Mouse (Mus musculus) liver, embryonic 12.5 days (tissue): ENCODE data around the gene Dpm1. TPM values are rescaled to one million over a fixed set of nuclear protein-coding genes. Genes with fewer than 3 reads are reported as not detected.

ENCODE experiments used
- microRNA-seq: library from miRNA; unstranded; fragments of <30 nt; microRNA quantifications from one replicate; pipeline ENCODE4, GENCODE M21; 2017
- polyA plus RNA-seq: library from polyadenylated mRNA; unstranded; fragments of >200 nt; fragmentation: Nextera tagmentation; extraction: Ambion mirVana; gene quantifications from 2 replicates; pipeline ENCODE4 v1.2.1, GENCODE M21; 2016

The Dpm1 gene
- polyA plus RNA-seq, 1 experiment from 2014 or later: 94.0 TPM

Small RNAs within 50 kb of the gene (microRNA-seq; reads per million reads assigned to microRNA genes)
- not detected for gene Gm24561

Other genes starting within 250 kb of the Dpm1 start
- 2.4 and 2.9 TPM in 2 replicates for gene Ripor3, start 220.0 kb downstream of the Dpm1 start, polyA plus RNA-seq
- 4.5 and 4.9 TPM in 2 replicates for gene Pard6b, start 149.6 kb downstream of the Dpm1 start, polyA plus RNA-seq
- gene Adnp, start 23.5 kb downstream of the Dpm1 start, polyA plus RNA-seq: 7.7 and 8.6 TPM in 2 replicates
- 6.4 and 7.3 TPM in 2 replicates for gene Gm20716, start 227 bp downstream of the Dpm1 start, polyA plus RNA-seq
- 8.9 and 9.4 TPM in 2 replicates for gene Mocs3, start within 50 bp of the Dpm1 start, polyA plus RNA-seq
- gene Kcng1, start 51.1 kb upstream of the Dpm1 start, polyA plus RNA-seq: 0.19 and 0.45 TPM in 2 replicates